ENCODE assay signal across 19 mouse cellular contexts in the genomic region with DNA sequence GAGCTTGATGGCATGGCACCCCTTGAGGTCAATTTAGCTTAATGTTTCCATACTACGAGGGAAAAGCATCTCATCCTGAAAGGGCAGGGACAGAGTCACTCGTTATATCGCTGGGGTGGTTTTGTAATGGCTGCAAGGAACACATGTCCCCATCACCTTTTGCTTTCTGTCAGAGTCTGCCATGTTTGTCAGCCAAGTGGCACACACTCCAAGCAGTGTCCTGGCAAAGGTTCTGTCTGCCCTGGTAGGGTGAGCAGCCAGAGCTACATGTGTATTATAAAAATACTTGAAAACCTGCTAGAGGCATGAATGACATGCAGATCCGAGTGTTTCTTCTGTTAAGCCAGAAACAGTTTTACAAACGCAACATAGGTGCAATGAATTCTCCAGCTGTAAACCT.
DNase-seq lines count a peak whose midpoint lies in the region; ATAC-seq and TF ChIP-seq lines count a peak whose summit lies in the region.
"Had no signal": no experiment of that assay in that cellular context is flagged by ENCODE, and none has a peak within 500 bp of the region (broad histone marks: within the 10 kb centered on the region; RNA-seq: fewer than 3 reads in every experiment).

No protein-coding gene starts in this region.

- H3K4me1 ChIP-seq in heart, embryonic 13.5 days = peaks cover 19% of the 10 kb centered on the region
- peaks cover 13% of the 10 kb centered on the region; the same call in 1 of the 2 replicates for H3K4me1 ChIP-seq in heart, postnatal 0 days (ENCODE audit: control insufficient read depth, insufficient read depth)
- H3K4me1 ChIP-seq: embryonic facial prominence, embryonic 15.5 days; forebrain, embryonic 10.5 days; midbrain, embryonic 10.5 days had no signal

- H3K27ac ChIP-seq in gastrocnemius, adult 2 months = peak overlapping the region; percentile 63
- H3K27ac ChIP-seq in heart, embryonic 13.5 days (replicated peaks) = peak overlapping the region; percentile 67
- H3K27ac ChIP-seq in heart, postnatal 0 days (ENCODE audit: low read depth) = peak overlapping the region; percentile 79
- H3K27ac ChIP-seq: embryonic facial prominence, embryonic 15.5 days; forebrain, embryonic 10.5 days; midbrain, embryonic 10.5 days; neural tube, embryonic 13.5 days had no signal

- no peak for ATAC-seq in heart, embryonic 13.5 days (ENCODE audit: extremely low read depth, insufficient number of reproducible peaks, low FRiP score, low TSS enrichment)
- peak; percentile 24; the same call in 1 of the 2 replicates for ATAC-seq in heart, postnatal 0 days (ENCODE audit: insufficient read depth, low read depth)
- ATAC-seq: activated CD4-positive, CD25-positive, alpha-beta regulatory T cell, adult 4 months; intestine, postnatal 0 days; Patski had no signal

- H3K9me3 ChIP-seq in heart, embryonic 13.5 days = no peaks in the 10 kb centered on the region
- H3K9me3 ChIP-seq in heart, postnatal 0 days (replicated peaks; ENCODE audit: control insufficient read depth, low read length) = no peaks in the 10 kb centered on the region
- H3K9me3 ChIP-seq: embryonic facial prominence, embryonic 15.5 days; forebrain, embryonic 10.5 days; midbrain, embryonic 10.5 days; neural tube, embryonic 13.5 days had no signal

- WGBS in heart, embryonic 13.5 days = 80% methylated on average over 5 of the region's 5 CpGs
- 78% methylated on average over 5 of the region's 5 CpGs for WGBS in heart, postnatal 0 days

- no peaks in the 10 kb centered on the region for H3K27me3 ChIP-seq in heart, embryonic 13.5 days (replicated peaks)
- H3K27me3 ChIP-seq in heart, postnatal 0 days (ENCODE audit: control insufficient read depth, insufficient read depth, low read length) = no peaks in the 10 kb centered on the region
- H3K27me3 ChIP-seq: embryonic facial prominence, embryonic 15.5 days; neural tube, embryonic 13.5 days had no signal

- no peaks in the 10 kb centered on the region for H3K36me3 ChIP-seq in heart, embryonic 13.5 days
- H3K36me3 ChIP-seq in heart, postnatal 0 days (replicated peaks; ENCODE audit: control insufficient read depth, insufficient read depth, low read length) = no peaks in the 10 kb centered on the region
- H3K36me3 ChIP-seq: embryonic facial prominence, embryonic 15.5 days; forebrain, embryonic 10.5 days; midbrain, embryonic 10.5 days; neural tube, embryonic 13.5 days had no signal

- TF ChIP-seq CTCF in gastrocnemius, adult 2 months (IDR thresholded peaks at IDR 0.05) = no peak
- TF ChIP-seq CTCF in heart, postnatal 0 days (IDR thresholded peaks at IDR 0.05; ENCODE audit: low read depth) = no peak

- DNase-seq in gastrocnemius, adult 2 months = peak; percentile 34
- DNase-seq in gastrocnemius, postnatal 10 days = no peak
- DNase-seq in kidney, adult 11 months = peak; percentile 24
- no peak for DNase-seq in kidney, postnatal 14 days
- DNase-seq in heart, postnatal 0 days (ENCODE audit: low spot score) = no peak
- no peak for DNase-seq in c-Kit-positive CD71-positive TER-119-positive erythroid progenitor cells, embryonic 14.5 days (ENCODE audit: low spot score)
- DNase-seq: cerebellum, adult 2 months; layer of hippocampus, postnatal 36 days; right cerebral cortex, postnatal 25 days; thymus, postnatal 14 days had no signal

- no peak for TF ChIP-seq EP300 in heart, postnatal 0 days (IDR thresholded peaks at IDR 0.05; ENCODE audit: low read depth)

- H3K4me3 ChIP-seq in gastrocnemius, adult 2 months = no peak overlapping the region
- H3K4me3 ChIP-seq in heart, embryonic 13.5 days = no peak overlapping the region
- no peak overlapping the region for H3K4me3 ChIP-seq in heart, postnatal 0 days (ENCODE audit: low read depth, low read length)
- H3K4me3 ChIP-seq: embryonic facial prominence, embryonic 15.5 days; forebrain, embryonic 10.5 days; midbrain, embryonic 10.5 days; neural tube, embryonic 13.5 days had no signal

- H3K9ac ChIP-seq in heart, embryonic 13.5 days = no peak overlapping the region
- no peak overlapping the region for H3K9ac ChIP-seq in heart, postnatal 0 days (replicated peaks; ENCODE audit: low read depth, low read length)
- H3K9ac ChIP-seq: embryonic facial prominence, embryonic 15.5 days; neural tube, embryonic 13.5 days had no signal

- no peak overlapping the region for H3K4me2 ChIP-seq in heart, embryonic 13.5 days
- H3K4me2 ChIP-seq in heart, postnatal 0 days (ENCODE audit: low read depth, low read length) = no peak overlapping the region
- H3K4me2 ChIP-seq: embryonic facial prominence, embryonic 15.5 days; liver, embryonic 11.5 days; neural tube, embryonic 13.5 days had no signal

- intact Hi-C loops in gastrocnemius, adult 2 months (cut with DNase I) = no loop called here

Comparison
In these comparisons a context has a peak if more than half of its experiments do, and no peak if none do; other contexts are left out.
1. DNase-seq: peak in gastrocnemius, adult 2 months (single experiment) and kidney, adult 11 months (single experiment); none in gastrocnemius, postnatal 10 days (single experiment), kidney, postnatal 14 days (single experiment), heart, postnatal 0 days (single experiment) and c-Kit-positive CD71-positive TER-119-positive erythroid progenitor cells, embryonic 14.5 days (single experiment).
2. Peak in every context shown above with its lines, with median percentiles within 50 percentile points of each other: H3K27ac ChIP-seq.